Mouse (Mus musculus) forebrain, embryonic 14.5 days (tissue): ENCODE measurements at regions not wholly inside any gene's neighbourhood (a gene's known extent, or its start where the extent isn't known, plus 50 kb on each side); places are given as distances from the start of the nearest gene placed in this dataset.
A peak's percentile ranks its signal among the peaks of the same experiment; 100 is the strongest.
"Not testable (repeated sequence)": the region's sequence is repeated elsewhere in the genome, so short reads cannot be mapped to it uniquely, and the experiment has no call there.

ENCODE experiments used
- ATAC-seq: fragments of 200-750 bp; cut with Nextera tagmentation; 2 replicates; pipeline ENCODE4 v1.8.0; 2017; ENCODE audit warnings: mild to moderate bottlenecking, moderate library complexity
- DNase-seq: peaks from one replicate; pipeline ENCODE4 v3.0.0-alpha.2; 2015; ENCODE audit warnings: low spot score
- H3K27ac ChIP-seq: fragments of 300-500 bp; sonication (generic); 2 replicates; pipeline ENCODE4 v1.5.1; 2014; ENCODE audit warnings: low read depth, mild to moderate bottlenecking, control low read depth, low read length, moderate library complexity
- H3K27me3 ChIP-seq: fragments of 300-500 bp; sonication (generic); replicated peaks from 2 replicates; pipeline ENCODE4 v1.6.1; 2014; ENCODE audit warnings: low read length, control low read depth, mixed read lengths; ENCODE audit not compliant: control insufficient read depth, insufficient read depth
- H3K36me3 ChIP-seq: fragments of 300-500 bp; sonication (generic); 2 replicates; pipeline ENCODE4 v1.6.1; 2014; ENCODE audit warnings: low read length, control low read depth; ENCODE audit not compliant: control insufficient read depth, insufficient read depth
- H3K4me1 ChIP-seq: fragments of 300-500 bp; sonication (generic); 2 replicates; pipeline ENCODE4 v1.6.1; 2014; ENCODE audit warnings: antibody characterized with exemption, low read length, control low read depth; ENCODE audit not compliant: control insufficient read depth, insufficient read depth
- H3K4me2 ChIP-seq: fragments of 300-500 bp; sonication (generic); 2 replicates; pipeline ENCODE4 v1.6.1; 2014; ENCODE audit warnings: mild to moderate bottlenecking, control low read depth, low read length
- H3K4me3 ChIP-seq: fragments of 300-500 bp; sonication (generic); 2 replicates; pipeline ENCODE4 v1.5.1; 2014; ENCODE audit warnings: low read depth, low read length, control low read depth
- H3K9ac ChIP-seq: fragments of 300-500 bp; sonication (generic); 2 replicates; pipeline ENCODE4 v1.6.1; 2014; ENCODE audit warnings: mild to moderate bottlenecking, low read length, control low read depth, moderate library complexity
- H3K9me3 ChIP-seq: fragments of 300-500 bp; sonication (generic); replicated peaks from 2 replicates; pipeline ENCODE4 v1.6.1; 2016; ENCODE audit warnings: low read length, control low read depth, mixed read lengths; ENCODE audit not compliant: control insufficient read depth
- WGBS: fragments of 180-500 bp; shearing (Covaris S2); extraction: QIAGEN DNeasy Blood & Tissue Kit; methylation state at CpG from one replicate; pipeline ENCODE4 v1.1.7; 2014; 5-methylcytosine and 5-hydroxymethylcytosine counted together

DNA sequence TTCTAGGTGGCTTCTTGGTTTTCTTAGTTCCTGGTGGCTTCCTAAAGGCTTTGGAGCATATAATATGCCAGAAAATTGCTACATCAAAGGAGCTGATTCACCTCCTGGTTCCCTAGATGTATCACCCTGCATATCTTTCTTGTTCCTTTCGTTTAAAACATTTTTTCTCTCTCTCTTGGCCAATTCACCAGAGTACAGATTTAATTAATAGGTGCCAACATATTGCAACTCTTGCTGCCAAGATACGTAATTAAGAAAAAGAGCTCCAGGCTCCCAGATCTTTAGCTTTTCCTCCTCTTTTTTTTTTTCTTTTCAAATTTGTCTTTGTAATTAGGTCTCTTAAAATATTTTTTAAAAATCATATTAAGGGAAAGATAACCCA, 1714.4 kb upstream of the 5930422O12Rik start:
- WGBS, result 47% methylated on average over 2 of the region's 2 CpGs
- no peaks in the 10 kb centered on the region for H3K9me3 ChIP-seq
- no peaks in the 10 kb centered on the region for H3K4me1 ChIP-seq
- no peak overlapping the region for H3K4me2 ChIP-seq
- H3K4me3 ChIP-seq, result no peak overlapping the region
- DNase-seq, result peak; percentile 80
- H3K36me3 ChIP-seq, result no peaks in the 10 kb centered on the region
- H3K27me3 ChIP-seq, result no peaks in the 10 kb centered on the region
- 0 out of 2 replicates have a peak, but pooled peaks have one; percentile 57 for ATAC-seq
- H3K27ac ChIP-seq, result peak overlapping the region; percentile 44; the same call in 1 of the 2 replicates
- H3K9ac ChIP-seq, result no peak overlapping the region

DNA sequence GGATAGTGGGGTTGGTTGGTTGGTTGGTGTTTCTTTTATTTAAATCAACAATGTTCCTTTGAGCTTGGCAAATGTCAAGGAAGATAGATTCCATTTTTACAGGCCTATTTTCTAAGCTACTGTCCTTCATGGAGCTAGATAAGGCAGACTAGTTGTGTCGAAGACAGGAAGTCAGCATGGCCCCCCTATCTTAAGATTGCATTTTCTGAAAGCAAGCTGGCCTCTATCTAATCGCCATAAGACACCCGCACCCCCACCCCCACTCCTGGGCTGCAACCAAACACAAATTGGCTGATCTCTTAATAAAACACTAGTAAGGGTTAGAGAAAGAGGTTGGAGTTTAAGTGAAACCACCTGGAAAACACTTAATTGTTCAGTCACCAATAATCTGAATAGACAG, 1708.5 kb upstream of the 5930422O12Rik start:
- Histone ChIP-seq H3K4me1 (no peaks in the 10 kb centered on the region), H3K4me2 (no peak overlapping the region), H3K27ac (no peak overlapping the region), H3K4me3 (no peak overlapping the region), H3K9me3 (no peaks in the 10 kb centered on the region), H3K36me3 (no peaks in the 10 kb centered on the region), H3K27me3 (no peaks in the 10 kb centered on the region), H3K9ac (no peak overlapping the region)
- ATAC-seq (no peak), DNase-seq (no peak)
- 78% methylated on average over 3 of the region's 3 CpGs for WGBS

DNA sequence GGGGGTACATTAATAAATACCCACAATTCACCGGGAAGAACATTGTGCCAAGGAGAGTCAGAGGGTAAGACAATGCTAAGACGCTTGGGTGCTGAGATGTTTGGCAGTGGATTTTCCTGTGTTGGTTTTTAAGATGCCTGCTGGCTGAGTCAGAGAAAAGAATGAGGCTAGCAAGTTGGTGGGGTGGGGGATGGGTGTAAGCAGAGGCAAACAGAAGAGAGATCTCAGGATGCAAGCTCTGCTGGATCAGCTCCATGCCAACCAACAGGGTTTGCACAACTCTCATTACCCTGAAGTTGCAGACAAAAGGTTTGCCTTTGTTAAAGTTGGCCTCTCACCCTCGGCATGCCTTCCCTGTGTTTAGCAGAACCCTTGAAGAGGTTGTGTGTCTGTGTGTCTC, 1707.9 kb upstream of the 5930422O12Rik start:
- no peaks in the 10 kb centered on the region for H3K9me3 ChIP-seq
- H3K27ac ChIP-seq, result no peak overlapping the region
- H3K4me3 ChIP-seq, result no peak overlapping the region
- DNase-seq, result peak; percentile 27
- H3K4me1 ChIP-seq, result no peaks in the 10 kb centered on the region
- H3K4me2 ChIP-seq, result no peak overlapping the region
- H3K36me3 ChIP-seq, result no peaks in the 10 kb centered on the region
- 39% methylated on average over 3 of the region's 3 CpGs for WGBS
- no peaks in the 10 kb centered on the region for H3K27me3 ChIP-seq
- no peak overlapping the region for H3K9ac ChIP-seq
- no peak for ATAC-seq

DNA sequence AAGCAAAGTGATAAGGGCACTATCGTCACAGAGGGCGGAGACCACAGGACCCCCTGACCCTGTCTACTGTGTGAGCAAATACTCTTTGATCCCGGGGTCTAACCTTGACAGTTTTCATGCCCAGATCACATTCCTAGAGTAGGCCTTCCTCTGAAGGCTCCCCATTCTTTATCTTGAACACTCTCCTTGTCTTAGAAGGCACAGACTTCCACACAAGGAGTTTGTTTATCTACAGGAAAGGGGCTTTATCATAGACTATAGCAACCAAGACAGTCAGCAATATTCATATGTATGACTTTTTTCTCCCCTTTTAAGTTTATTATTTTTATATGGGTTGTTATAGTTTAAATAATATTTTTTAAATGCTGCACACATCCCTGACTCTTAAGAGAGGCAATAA, 1703.1 kb upstream of the 5930422O12Rik start:
- Histone ChIP-seq H3K4me2 (no peak overlapping the region), H3K27ac (no peak overlapping the region), H3K36me3 (no peaks in the 10 kb centered on the region), H3K9ac (no peak overlapping the region), H3K27me3 (no peaks in the 10 kb centered on the region), H3K4me3 (no peak overlapping the region), H3K4me1 (no peaks in the 10 kb centered on the region), H3K9me3 (no peaks in the 10 kb centered on the region)
- ATAC-seq (no peak), DNase-seq (no peak)
- 91% methylated on average over 3 of the region's 3 CpGs for WGBS

DNA sequence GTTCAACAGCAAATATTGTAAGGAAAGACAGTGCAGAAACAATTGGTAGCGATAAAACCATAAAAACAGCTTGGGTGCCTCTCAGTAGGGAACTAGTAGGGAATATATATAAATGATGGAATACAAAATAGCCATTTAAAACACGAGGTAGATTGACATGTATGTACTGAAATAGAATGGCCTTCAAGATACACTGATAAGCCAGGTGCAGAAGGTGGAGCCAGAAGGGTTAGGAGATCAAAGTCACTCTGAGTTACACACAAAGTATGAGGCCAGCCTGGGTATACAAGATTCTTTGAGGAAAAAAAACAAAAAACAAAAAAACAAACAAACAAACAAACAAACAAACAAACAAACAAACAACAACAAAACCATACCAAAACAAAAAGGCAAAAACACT, 1692.9 kb upstream of the 5930422O12Rik start:
- H3K4me1 ChIP-seq, result no peaks in the 10 kb centered on the region
- DNase-seq, result no peak
- WGBS, result 85% methylated on average over 2 of the region's 2 CpGs

DNA sequence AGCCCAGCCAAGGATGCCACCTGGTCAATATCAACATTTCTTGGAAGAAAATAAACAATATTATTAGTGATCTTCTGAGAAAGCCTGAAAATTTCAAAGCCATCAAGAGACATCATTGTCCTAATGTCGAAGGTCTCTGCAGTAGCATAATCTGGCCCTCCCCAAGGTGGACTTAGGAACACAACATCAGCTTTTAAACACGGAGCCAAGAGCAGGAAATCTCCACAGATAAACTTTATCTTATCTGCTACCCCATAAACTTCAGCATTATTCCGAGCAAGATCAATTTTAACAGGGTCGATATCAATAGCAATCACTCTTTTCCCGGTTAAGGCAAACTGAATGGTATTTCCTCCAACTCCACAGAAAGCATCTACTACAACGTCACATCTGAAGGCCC, 1691.2 kb upstream of the 5930422O12Rik start:
- not testable (repeated sequence) for H3K9ac ChIP-seq

More for the DNA sequence above, 1692.9 kb upstream of the 5930422O12Rik start:
- Histone ChIP-seq H3K4me3 (no peak overlapping the region), H3K27me3 (no peaks in the 10 kb centered on the region), H3K4me2 (no peak overlapping the region), H3K9ac (no peak overlapping the region), H3K36me3 (no peaks in the 10 kb centered on the region), H3K9me3 (no peaks in the 10 kb centered on the region), H3K27ac (no peak overlapping the region)
- no peak for ATAC-seq

DNA sequence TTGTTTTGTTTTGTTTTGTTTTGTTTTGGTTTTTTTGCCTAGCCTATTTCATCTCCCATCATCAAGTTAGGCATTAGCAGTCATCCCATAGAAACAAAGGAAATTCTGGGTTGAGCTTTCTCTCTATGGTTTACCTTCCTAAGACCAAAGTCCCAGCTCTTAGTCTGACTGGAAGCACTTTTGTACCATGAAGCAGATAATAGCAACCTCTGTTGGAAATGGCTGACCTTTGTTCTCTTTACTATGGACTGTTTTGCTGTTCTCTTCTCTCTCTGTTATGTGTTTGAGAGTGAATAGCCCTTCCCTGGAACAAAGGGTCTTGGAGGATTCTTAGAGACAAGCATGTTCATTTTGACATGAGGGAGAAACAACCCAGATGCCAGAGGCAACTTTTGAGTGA, 1681.7 kb upstream of the 5930422O12Rik start:
- no peaks in the 10 kb centered on the region for H3K36me3 ChIP-seq
- ATAC-seq (no peak), DNase-seq (no peak)
- H3K9ac ChIP-seq, result no peak overlapping the region
- H3K27ac ChIP-seq, result no peak overlapping the region
- H3K4me2 ChIP-seq, result no peak overlapping the region
- no peaks in the 10 kb centered on the region for H3K27me3 ChIP-seq
- H3K4me1 ChIP-seq, result no peaks in the 10 kb centered on the region
- no peaks in the 10 kb centered on the region for H3K9me3 ChIP-seq
- H3K4me3 ChIP-seq, result no peak overlapping the region

More for the DNA sequence above, 1691.2 kb upstream of the 5930422O12Rik start:
- not testable (repeated sequence) for H3K9me3 ChIP-seq, H3K36me3 ChIP-seq, H3K4me3 ChIP-seq, H3K4me1 ChIP-seq, ATAC-seq, H3K27ac ChIP-seq, H3K27me3 ChIP-seq, DNase-seq, H3K4me2 ChIP-seq
- 92% methylated on average over 6 of the region's 6 CpGs for WGBS

DNA sequence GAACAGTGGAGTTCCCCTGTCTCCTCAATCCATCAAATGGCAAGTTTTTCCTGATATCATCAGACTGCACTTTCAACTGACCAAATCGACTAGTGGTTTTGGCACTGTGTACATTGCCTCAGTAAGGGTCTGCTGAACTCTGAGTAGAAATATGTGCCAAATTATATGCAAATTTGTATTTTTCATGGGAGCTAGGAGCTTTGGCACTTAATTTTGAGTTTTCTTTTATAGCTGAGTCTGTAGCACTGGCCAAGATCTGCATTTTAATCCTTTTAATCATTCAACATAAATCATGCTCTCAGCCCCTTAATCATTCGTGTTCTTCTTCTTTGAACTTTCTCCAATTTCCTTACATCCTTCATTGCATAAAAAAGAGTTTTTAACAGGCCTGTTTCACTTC, 1678.5 kb upstream of the 5930422O12Rik start:
- Histone ChIP-seq H3K4me2 (no peak overlapping the region), H3K9ac (no peak overlapping the region), H3K9me3 (no peaks in the 10 kb centered on the region), H3K4me3 (no peak overlapping the region), H3K27ac (no peak overlapping the region), H3K27me3 (no peaks in the 10 kb centered on the region), H3K36me3 (no peaks in the 10 kb centered on the region), H3K4me1 (peaks cover 5% of the 10 kb centered on the region; the same call in 1 of the 2 replicates)
- DNase-seq (peak; percentile 33), ATAC-seq (peak; percentile 23; the same call in 1 of the 2 replicates)
- 49% methylated on average over 2 of the region's 2 CpGs for WGBS

DNA sequence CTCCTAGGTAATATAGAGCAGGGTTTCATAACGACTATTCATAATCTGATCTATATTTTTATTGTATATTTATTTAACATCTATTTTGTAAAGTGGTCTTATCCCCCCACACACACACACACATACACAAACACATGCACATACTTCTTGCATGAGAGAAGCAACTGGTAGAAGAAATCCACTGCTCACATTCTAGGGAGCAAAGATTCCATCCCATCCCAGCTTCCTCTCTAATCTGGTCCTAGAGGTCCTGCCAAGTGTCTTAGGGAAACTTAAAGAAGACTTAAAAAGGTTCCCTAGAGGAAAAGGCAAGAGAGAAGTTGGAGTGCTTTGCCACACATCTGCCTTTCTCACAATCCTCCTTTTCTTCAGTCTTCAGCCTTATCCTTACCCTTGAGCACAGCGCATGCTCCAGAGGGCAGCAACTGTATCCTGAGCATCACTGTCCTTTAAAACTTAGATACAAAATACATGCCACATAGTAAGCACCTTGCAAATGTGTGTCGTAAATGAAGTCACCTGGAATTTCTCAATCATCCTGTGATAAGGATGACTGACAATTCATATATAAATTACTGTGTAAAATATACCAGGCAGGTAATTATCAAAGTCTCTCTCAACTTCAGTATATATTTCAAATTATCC, 1677.9 kb upstream of the 5930422O12Rik start:
- Histone ChIP-seq H3K9ac (no peak overlapping the region), H3K4me1 (peaks cover 5% of the 10 kb centered on the region; the same call in 1 of the 2 replicates), H3K27ac (no peak overlapping the region), H3K4me2 (no peak overlapping the region), H3K27me3 (no peaks in the 10 kb centered on the region), H3K9me3 (no peaks in the 10 kb centered on the region), H3K36me3 (no peaks in the 10 kb centered on the region), H3K4me3 (no peak overlapping the region)
- ATAC-seq (no peak), DNase-seq (no peak)
- 81% methylated on average over 3 of the region's 3 CpGs for WGBS
